Mouse (Mus musculus) olfactory bulb, adult 2 months (tissue): ENCODE results near the gene Zfp46.

Experiments used
- CTCF ChIP-seq: fragments of 200-500 bp; IDR thresholded peaks from 2 replicates; pipeline ENCODE4 v1.5.1; 2012; ENCODE audit warnings: low read depth, mild to moderate bottlenecking, low read length, moderate library complexity; ENCODE audit not compliant: insufficient read depth
- POLR2A ChIP-seq: fragments of 200-500 bp; IDR thresholded peaks from 2 replicates; pipeline ENCODE4 v1.6.1; 2012; ENCODE audit warnings: mild to moderate bottlenecking, low read depth, low read length, moderate library complexity; ENCODE audit not compliant: insufficient read depth

DNA sequence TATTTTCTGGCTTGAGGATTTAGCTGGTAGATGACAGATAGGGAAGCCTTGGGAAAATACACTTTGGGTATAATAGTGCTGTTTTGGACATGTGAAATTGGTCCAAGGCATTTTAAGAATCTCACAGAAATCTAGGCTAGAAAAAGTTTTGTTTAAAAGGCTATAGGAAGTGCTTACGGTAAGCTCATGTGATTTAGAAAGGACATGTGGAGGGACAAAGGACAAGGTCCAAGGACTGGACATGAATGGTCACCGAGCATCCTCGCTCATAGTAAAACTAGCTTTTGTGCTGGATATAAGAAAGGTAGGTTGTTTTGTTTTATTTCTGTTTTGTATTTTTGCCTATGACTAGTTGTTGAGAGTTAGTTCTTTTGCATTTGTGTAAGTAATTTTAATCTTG, 47.2 kb downstream of the Zfp46 start:
- TF ChIP-seq CTCF (no peak), POLR2A (no peak)
